Mouse (Mus musculus) thymus, adult 2 months (tissue): Measurements from ENCODE around the gene Cnksr3. TPM values are rescaled to one million over a fixed set of nuclear protein-coding genes. Genes with fewer than 3 reads are reported as not detected.

Experiments
- DNase-seq: peaks from one replicate; pipeline ENCODE4 v3.0.0; 2021
- H3K27ac ChIP-seq: fragments of 200-500 bp; 2 replicates; pipeline ENCODE4 v1.5.1; 2012; ENCODE audit warnings: low read length, control low read depth; ENCODE audit not compliant: control insufficient read depth, insufficient read depth
- H3K27me3 ChIP-seq: fragments of 200-500 bp; 2 replicates; pipeline ENCODE4 v1.6.1; 2012; ENCODE audit warnings: mild to moderate bottlenecking, low read length, moderate library complexity, mixed read lengths; ENCODE audit not compliant: control insufficient read depth, insufficient read depth
- H3K36me3 ChIP-seq: fragments of 200-500 bp; 2 replicates; pipeline ENCODE4 v1.6.1; 2012; ENCODE audit warnings: mild to moderate bottlenecking, low read length, moderate library complexity; ENCODE audit not compliant: control insufficient read depth, insufficient read depth
- H3K4me1 ChIP-seq: fragments of 200-500 bp; replicated peaks from 2 replicates; pipeline ENCODE4 v1.6.1; 2012; ENCODE audit warnings: low read length; ENCODE audit not compliant: control insufficient read depth, insufficient read depth
- H3K4me3 ChIP-seq: fragments of 200-500 bp; 2 replicates; pipeline ENCODE4 v1.5.1; 2012; ENCODE audit warnings: mild to moderate bottlenecking, low read length, control low read depth, moderate library complexity; ENCODE audit not compliant: control insufficient read depth, insufficient read depth
- CTCF ChIP-seq: fragments of 200-500 bp; IDR thresholded peaks from 2 replicates; pipeline ENCODE4 v1.5.1; 2012; ENCODE audit warnings: mild to moderate bottlenecking, control low read depth, low read length, moderate library complexity, borderline replicate concordance; ENCODE audit not compliant: control insufficient read depth, poor library complexity, insufficient read depth; ENCODE audit errors: extremely low read depth
- POLR2A ChIP-seq: fragments of 200-500 bp; IDR thresholded peaks from 2 replicates; pipeline ENCODE4 v1.6.1; 2012; ENCODE audit warnings: mild to moderate bottlenecking, low read length, control low read depth, moderate library complexity; ENCODE audit not compliant: control insufficient read depth, poor library complexity, insufficient read depth; ENCODE audit errors: extremely low read depth
- WGBS: fragments of 180-500 bp; shearing (Covaris S2); methylation state at CpG from one replicate; pipeline ENCODE4 v1.1.7; 2018; 5-methylcytosine and 5-hydroxymethylcytosine counted together
- polyA plus RNA-seq: library from polyadenylated mRNA; depleted of rRNA; stranded (reverse); fragments of >200 nt; gene quantifications from 2 replicates; pipeline ENCODE4 v1.2.3, GENCODE M21; 2012

The Cnksr3 gene
- polyA plus RNA-seq, 1 experiment: 6.2 TPM

GRCm38 (mm10) chr10:7122294-7122693 is 89.7 kb downstream of the Cnksr3 start:
- H3K27me3 ChIP-seq: no peaks in the 10 kb centered on the region
- no peak overlapping the region for H3K27ac ChIP-seq
- no peaks in the 10 kb centered on the region for H3K36me3 ChIP-seq
- no peak overlapping the region for H3K4me3 ChIP-seq
- 0 out of 2 replicates have a peak, but pooled peaks cover 2% of the 10 kb centered on the region for H3K4me1 ChIP-seq
- no peak for TF ChIP-seq CTCF
- no peak for TF ChIP-seq POLR2A
- no peak for DNase-seq
- WGBS: 95% methylated on average over 4 of the region's 4 CpGs

- Histone ChIP-seq H3K27ac (no peak overlapping the region), H3K36me3 (no peaks in the 10 kb centered on the region), H3K27me3 (no peaks in the 10 kb centered on the region), H3K4me3 (no peak overlapping the region), H3K4me1 (0 out of 2 replicates have a peak, but pooled peaks cover 2% of the 10 kb centered on the region)
- DNase-seq: no peak
- 97% methylated on average over 13 of the region's 13 CpGs for WGBS
- TF ChIP-seq POLR2A: no peak
- no peak for TF ChIP-seq CTCF
These were observed 91.8 kb downstream of the Cnksr3 start for GRCm38 (mm10) chr10:7120206-7120605.

DNA sequence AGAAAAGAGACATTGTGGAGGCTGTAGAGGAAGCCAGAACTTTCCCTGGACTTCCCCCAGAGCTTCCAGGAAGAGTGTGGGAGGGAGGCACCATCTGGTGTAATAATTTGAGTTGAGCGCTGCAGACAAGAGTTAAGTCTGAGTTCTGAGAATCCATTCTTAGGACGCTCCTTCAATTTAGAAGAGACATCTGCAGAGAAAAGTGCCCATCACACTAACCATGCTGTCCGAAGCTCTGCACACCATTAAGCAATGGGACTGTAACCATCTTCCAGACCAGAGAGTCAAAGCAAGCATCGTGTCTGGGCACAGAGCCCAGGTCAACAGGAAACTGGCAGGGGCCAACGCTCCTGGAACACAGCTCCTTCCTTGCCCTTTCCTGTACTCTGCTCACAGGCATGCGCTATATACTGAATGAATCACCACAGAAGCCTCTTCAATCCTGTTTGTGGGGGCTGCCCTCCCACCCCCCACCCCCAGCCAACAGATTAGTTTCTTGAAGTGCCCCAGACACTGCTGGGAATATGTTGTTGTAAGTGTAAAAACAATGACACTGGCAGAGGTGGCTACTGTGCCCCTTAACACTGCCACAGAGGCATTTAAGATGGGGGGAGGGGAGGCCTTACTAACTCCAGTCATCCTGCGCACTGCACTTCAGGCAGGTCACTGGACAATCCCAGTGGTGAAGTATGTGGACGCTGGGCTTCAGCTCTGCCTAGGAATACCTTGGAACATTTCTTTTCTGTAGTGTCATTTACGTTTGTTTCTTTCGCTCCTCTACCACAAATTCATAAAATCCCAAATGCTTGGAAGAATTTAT is 93.6 kb downstream of the Cnksr3 start:
- WGBS: 69% methylated on average over 10 of the region's 10 CpGs
- TF ChIP-seq POLR2A (no peak), CTCF (no peak)
- no peak overlapping the region for H3K4me3 ChIP-seq
- no peak for DNase-seq
- H3K4me1 ChIP-seq: 0 out of 2 replicates have a peak, but pooled peaks cover 2% of the 10 kb centered on the region
- no peaks in the 10 kb centered on the region for H3K36me3 ChIP-seq
- H3K27me3 ChIP-seq: no peaks in the 10 kb centered on the region
- no peak overlapping the region for H3K27ac ChIP-seq

- H3K4me1 ChIP-seq: 0 out of 2 replicates have a peak, but pooled peaks cover 2% of the 10 kb centered on the region
- H3K27ac ChIP-seq: no peak overlapping the region
- H3K4me3 ChIP-seq: no peak overlapping the region
- no peaks in the 10 kb centered on the region for H3K27me3 ChIP-seq
- no peak for TF ChIP-seq POLR2A
- TF ChIP-seq CTCF: no peak
- no peaks in the 10 kb centered on the region for H3K36me3 ChIP-seq
- DNase-seq: no peak
- WGBS: 91% methylated on average over 7 of the region's 7 CpGs
These were observed 94.3 kb downstream of the Cnksr3 start for GRCm38 (mm10) chr10:7117785-7118184.

GRCm38 (mm10) chr10:7114796-7115195 is 97.2 kb downstream of the Cnksr3 start:
- Histone ChIP-seq H3K36me3 (no peaks in the 10 kb centered on the region), H3K27me3 (no peaks in the 10 kb centered on the region), H3K4me3 (no peak overlapping the region), H3K4me1 (0 out of 2 replicates have a peak, but pooled peaks cover 5% of the 10 kb centered on the region), H3K27ac (no peak overlapping the region)
- WGBS: 76% methylated on average over 5 of the region's 5 CpGs
- no peak for DNase-seq
- TF ChIP-seq CTCF: no peak
- no peak for TF ChIP-seq POLR2A

GRCm38 (mm10) chr10:7113747-7114146 is 98.3 kb downstream of the Cnksr3 start:
- whole genome bisulfite sequencing: 90% methylated on average over 4 of the region's 4 CpGs
- DNase-seq: no peak
- Histone ChIP-seq H3K27me3 (no peaks in the 10 kb centered on the region), H3K36me3 (no peaks in the 10 kb centered on the region), H3K4me1 (0 out of 2 replicates have a peak, but pooled peaks cover 5% of the 10 kb centered on the region), H3K27ac (no peak overlapping the region), H3K4me3 (no peak overlapping the region)
- TF ChIP-seq POLR2A (no peak), CTCF (no peak)
